Mouse (Mus musculus) adrenal gland, postnatal 10 days (tissue): ENCODE data around the gene Cadps2. TPM values are rescaled to one million over a fixed set of nuclear protein-coding genes. Genes with fewer than 3 reads are reported as not detected.

Source experiments
- DNase-seq: peaks from one replicate; pipeline ENCODE4 v3.0.0; 2021; ENCODE audit warnings: mixed read lengths
- total RNA-seq, 2 experiments: library from RNA; stranded (reverse); gene quantifications; 2 replicates each; pipeline ENCODE4 v1.2.3; 2021

The Cadps2 gene
- total RNA-seq, 2 experiments from 2014 or later: 3.5 to 4.8 TPM

- DNase-seq: no peak
These were observed 483.1 kb downstream of the Cadps2 start for GRCm38 (mm10) chr6:23356141-23356540.

- no peak for DNase-seq
These were observed 485.7 kb downstream of the Cadps2 start for GRCm38 (mm10) chr6:23353480-23353879.

DNA sequence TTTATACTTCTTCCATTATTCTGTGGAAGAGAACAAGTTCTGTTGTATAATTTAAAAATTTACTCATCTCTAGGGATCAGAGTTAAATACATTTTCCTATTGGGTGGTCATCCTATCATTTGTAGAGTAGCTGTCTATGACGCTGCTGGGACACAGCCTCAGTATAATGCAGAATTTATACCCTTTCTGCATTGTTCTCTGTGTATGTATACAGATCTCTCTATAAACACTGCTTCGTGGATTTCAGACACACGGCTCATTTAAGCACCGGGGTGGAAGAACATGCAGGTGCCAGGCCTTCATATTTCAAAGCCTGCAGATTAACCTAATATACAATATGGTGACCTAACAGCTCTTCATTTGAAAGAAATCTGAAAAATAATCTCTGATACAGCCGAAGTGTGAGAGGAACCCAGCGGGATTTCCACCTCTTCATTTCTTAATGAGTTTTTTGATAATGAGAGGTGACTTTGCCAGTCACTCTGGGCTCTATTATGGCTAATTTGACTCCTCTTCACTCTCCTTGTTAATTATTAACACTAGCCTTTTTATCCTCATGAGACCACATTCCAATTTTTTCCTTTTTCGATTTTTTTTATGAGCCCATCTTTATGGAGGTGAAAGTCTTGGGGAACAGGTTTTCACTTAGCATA, 501.7 kb downstream of the Cadps2 start:
- no peak for DNase-seq

DNA sequence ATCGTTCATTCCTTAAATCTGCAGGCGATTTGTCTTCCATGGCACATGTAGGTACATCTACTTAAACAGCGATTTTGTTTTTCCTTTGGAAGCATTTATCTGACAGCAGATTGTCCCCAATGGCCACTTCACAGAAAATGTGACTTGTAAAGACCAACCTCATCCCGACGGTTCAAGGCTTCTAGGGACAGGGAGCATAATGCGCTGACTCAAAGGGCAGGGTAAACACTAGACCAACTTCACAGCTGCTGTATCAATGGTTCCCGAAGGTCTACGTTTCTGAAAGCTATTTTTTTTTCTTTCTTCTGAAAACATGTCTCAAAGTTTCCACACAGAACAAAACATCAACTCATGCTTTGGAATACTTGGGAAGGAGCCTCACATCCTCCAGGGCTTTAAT, 524.3 kb downstream of the Cadps2 start:
- no peak for DNase-seq

GRCm38 (mm10) chr6:23314291-23314690, 524.9 kb downstream of the Cadps2 start:
- no peak for DNase-seq

GRCm38 (mm10) chr6:23306046-23306445, 533.2 kb downstream of the Cadps2 start:
- DNase-seq: no peak

GRCm38 (mm10) chr6:23298596-23298995, 540.6 kb downstream of the Cadps2 start:
- no peak for DNase-seq

DNA sequence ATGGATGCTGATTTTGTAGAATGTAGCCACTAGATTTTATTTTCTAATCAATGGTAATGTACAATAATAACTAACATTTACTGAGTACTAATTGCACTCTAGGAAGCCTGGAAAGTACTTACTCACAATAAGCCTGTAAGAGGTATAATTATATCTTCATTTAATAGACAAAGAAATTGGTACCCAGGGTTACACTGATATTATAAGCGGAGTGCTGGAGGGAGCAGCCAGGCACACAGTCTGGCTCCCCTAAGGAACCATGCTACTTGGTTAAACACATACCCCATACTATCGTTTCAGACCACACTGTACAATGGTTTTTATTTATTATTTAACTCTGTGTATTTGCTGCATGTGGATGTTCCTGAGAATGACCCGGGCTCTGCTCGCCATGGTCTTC, 544.5 kb downstream of the Cadps2 start:
- no peak for DNase-seq

GRCm38 (mm10) chr6:23288752-23289151, 550.5 kb downstream of the Cadps2 start:
- no peak for DNase-seq

GRCm38 (mm10) chr6:23281514-23281820, 557.8 kb downstream of the Cadps2 start:
- DNase-seq: no peak

DNA sequence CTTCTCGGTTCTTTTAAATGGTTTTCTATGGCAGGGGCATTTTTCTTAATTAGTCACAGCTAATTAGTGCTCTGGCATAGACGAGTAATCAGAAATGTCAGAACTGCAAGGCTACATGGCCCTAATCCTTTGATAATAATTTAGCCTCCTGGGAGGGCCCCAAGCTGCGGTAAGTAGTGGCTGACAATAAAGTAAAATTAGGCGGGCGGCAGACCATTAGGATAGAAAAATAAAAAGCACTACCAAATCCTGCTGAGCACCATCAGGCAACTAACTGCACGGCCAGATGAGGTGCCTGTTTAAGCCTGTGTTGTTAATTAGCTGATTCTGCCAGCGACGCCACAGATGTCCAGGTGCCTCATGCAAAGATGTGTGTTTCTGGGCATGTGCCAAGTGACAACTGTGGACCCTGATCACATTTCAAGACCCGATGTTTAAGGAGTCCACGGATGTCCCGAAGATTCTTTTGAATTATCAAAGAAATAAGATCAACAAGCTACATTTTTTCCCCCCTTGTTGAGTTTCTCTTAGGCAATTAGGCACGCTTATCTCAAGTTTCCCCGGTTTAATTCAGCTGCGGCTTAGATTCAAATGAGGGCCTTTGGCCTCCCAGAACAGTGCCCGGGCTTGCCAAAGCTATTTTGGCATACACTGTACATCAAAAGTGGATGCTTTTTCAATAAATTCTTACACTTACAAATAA, 558.3 kb downstream of the Cadps2 start:
- DNase-seq: no peak

- DNase-seq: no peak
These were observed 565.7 kb downstream of the Cadps2 start for GRCm38 (mm10) chr6:23273483-23273882.

DNA sequence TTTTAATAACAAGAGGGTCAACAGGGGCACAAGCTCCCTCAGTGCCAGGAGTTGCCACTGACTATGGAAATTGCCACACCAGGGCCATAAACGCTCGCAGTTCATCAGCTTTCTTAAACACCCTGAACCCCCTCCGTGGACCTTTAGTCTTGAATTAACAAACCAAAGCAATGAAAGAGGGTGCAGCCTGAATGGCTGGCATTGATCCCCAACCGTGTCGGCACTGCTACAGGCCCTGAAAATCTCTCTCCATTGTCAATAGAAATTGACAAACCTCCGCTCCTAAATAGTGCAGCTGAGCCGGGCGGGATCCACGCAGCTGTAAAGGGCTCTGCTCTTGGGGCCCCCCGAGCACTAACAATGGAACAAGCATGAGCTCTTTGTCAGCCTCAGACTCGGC, 566.2 kb downstream of the Cadps2 start:
- DNase-seq: no peak

GRCm38 (mm10) chr6:23272542-23272941, 566.7 kb downstream of the Cadps2 start:
- no peak for DNase-seq

- DNase-seq: no peak
These were observed 578.5 kb downstream of the Cadps2 start for GRCm38 (mm10) chr6:23260738-23261050.

GRCm38 (mm10) chr6:23260016-23260737, 579.0 kb downstream of the Cadps2 start:
- DNase-seq: no peak

DNA sequence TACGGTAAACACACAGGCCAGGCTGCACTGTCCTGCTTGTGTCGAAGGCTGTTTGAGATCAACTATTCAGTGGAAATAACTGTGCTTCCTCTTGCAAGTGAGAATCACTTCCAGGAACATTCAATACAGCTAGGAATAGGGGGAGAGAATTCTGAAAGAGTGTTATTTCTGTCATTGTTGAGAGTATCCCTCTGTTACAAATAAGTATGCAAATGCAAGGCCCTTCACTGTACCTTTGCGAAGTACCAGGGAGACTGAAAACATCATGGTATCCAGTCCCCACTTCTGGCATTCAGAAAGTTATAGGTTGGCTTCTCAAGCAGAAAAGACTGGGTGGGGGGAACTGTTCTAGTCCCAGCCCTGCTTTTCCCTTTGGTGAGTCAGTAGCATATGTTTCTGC, 581.2 kb downstream of the Cadps2 start:
- DNase-seq: no peak

DNA sequence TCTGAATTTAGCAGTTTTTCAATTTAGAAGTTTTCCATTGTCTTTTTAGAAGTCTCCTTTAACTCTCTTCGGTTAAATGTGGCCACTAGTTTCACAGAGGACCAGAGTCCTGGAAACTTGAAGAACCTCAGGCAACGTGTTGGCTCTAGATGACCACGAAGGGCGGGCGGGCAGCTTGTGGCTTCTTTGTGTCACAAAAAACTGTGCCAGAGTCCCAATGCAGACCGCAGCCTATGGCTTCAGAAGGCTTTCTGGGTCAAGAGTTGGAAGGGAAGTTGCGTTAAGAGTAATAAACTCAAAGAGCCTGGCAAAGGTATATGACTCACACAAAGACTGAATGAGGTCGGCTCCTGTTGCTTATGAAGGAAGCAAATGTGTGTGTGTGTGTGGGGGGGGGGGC, 584.1 kb downstream of the Cadps2 start:
- DNase-seq: no peak

DNA sequence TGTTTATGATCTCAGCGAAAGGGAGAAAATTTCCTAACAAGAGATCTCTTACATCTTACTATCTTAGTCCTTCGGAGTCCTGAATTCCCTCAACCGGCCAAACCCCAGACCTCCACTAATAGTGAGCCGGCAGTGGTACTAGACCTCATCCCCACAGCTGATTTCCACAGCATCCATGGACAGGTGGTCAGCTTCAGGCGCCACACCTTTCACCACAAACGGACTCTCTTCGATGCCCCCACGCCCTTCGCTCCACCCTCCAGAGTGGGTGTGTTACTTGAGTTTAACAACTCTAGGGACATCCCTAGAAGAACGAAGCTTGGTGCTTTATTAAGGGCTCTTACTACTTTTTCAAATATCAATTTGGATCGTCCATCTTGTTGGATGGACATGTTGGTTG, 584.6 kb downstream of the Cadps2 start:
- no peak for DNase-seq

DNA sequence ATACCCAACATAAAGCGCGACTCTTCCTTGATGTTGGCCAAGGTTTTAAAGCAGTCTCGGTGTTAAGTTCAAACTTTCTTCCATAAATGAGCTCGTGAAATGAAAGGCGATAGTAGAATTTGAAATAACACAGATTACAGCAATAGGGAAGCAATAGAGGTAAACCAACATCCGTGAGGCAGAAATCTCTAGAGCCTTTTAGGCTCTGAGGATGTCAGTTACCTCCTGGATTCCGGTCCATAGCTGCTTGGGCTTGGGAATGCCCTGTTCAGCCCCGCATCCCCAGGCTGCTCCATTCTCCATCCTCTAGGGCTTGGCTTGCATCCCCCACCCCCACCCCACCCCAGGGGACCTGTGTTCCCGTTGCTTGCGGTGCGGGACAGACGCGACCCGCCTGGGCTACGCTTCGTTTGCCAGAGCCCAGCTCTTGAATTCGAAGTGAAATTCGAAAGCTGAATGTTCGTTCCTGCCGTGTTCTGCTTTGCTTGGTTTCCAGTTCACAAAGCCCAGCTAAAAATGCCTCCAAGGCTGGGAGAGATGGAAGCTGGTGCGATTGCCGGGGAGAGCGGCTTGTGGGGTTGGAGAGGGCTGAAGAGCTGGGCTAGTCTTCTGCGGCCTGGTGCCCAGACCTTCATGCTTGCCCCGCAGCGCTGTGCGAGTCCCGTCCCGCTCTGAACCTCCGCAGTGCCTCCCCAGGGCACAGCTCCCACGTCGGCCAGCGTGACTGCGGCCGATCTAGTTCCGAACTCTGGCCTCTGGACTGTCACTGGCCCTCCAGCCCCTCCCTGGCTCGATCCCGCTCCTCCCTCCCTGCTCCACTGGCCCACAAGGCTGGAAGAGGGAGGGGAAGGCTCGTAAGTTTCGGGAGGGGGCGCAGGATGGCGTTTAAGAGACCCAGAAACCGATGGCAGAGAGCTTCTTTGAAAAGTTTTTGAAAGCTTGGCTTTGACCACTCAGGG, 585.6 kb downstream of the Cadps2 start:
- no peak for DNase-seq

DNA sequence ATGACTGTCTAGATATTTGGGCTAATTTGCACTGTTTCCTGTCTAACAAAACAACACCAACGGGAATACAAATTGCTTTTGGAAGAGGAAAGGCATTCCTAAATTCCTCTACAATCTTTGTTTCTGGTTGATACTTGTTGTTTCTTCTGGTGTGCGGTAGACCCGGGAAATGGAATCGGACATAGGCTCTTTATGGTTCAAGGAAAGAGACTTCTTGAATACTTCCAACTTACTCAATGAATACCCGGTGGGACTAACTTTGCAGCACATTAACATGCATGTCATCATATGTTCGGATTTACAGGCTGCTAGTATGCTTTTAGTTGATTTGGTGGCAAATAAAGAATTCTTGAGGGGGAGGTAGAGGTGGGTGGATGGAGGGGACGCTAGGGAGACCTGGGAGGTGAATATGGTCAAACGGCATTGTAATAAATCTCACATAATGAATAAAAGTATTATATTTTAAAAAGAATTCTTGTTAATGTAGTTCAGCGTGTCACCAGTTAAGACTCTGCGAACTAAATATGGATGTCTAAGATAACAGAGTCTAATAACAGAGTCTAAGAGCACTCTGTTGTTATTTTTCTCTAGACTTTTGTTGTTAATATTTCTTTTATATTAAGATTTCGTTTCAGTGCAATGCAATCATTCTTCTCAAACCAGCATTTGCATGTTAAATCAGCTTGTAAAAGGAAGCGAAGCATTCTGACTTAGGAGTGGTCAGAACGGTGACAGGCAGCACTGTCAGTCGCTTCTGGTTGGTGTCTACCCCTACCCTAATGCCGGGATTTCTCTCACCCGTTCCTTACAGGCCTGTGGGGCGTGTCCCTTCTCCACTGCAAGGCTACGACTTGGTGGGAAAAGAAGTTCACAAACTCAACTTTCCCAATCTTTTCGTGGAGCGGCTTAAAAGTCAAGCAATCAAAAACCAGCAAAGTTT, 586.8 kb downstream of the Cadps2 start:
- DNase-seq: no peak

DNA sequence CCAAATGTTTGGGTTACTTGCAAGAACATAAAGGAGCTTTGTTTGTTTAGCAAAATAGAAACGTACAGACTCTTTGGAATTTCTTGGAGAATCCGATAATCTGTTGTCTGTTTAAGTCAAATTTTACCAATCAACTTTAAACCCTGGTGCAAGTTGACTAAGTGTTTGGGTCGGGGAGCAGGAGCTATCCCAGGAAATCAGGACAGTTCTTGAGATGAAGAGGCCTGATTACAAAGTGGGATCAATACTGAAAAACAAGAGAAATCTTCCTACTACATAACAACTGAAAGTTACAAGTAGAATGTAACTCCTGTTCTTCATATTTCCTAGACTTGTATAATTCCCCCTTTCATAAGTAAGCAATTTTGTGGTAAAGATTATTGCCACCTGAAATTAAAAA, 587.8 kb downstream of the Cadps2 start:
- DNase-seq: no peak
